Mouse (Mus musculus): ENCODE measurements at regions not wholly inside any gene's neighbourhood (a gene's known extent, or its start where the extent isn't known, plus 50 kb on each side); places are given as distances from the start of the nearest gene placed in this dataset.

Small RNA genes lying in the stretch of these regions (microRNA-seq; reads per million reads assigned to microRNA genes)
- 0 reads per million in 2 experiments for gene Gm22234
- gene Gm25297, result 0 reads per million in 2 experiments

Measured in adrenal gland, postnatal 14 days (tissue).